ENCODE assay signal across 17 mouse cellular contexts in genomic region chr4:155357601-155358000, GRCm38 (mm10). TPM values are rescaled to one million over a fixed set of nuclear protein-coding genes. Genes with fewer than 3 reads are reported as not detected.
DNase-seq lines count a peak whose midpoint lies in the region; ATAC-seq and TF ChIP-seq lines count a peak whose summit lies in the region.
"Had no signal": no experiment of that assay in that cellular context is flagged by ENCODE, and none has a peak within 500 bp of the region (broad histone marks: within the 10 kb centered on the region; RNA-seq: fewer than 3 reads in every experiment).

No protein-coding gene starts in this region.

- H3K79me2 ChIP-seq in heart, adult 2 months (replicated peaks; ENCODE audit: control insufficient read depth, insufficient read depth, low read length): no peaks in the 10 kb centered on the region

- intact Hi-C loops in heart, adult 2 months (cut with DNase I): no loop called here

- H3K9ac ChIP-seq in heart, adult 2 months (ENCODE audit: low read depth, low read length): no peak overlapping the region
- no peak overlapping the region for H3K9ac ChIP-seq in heart, embryonic 12.5 days
- H3K9ac ChIP-seq in midbrain, embryonic 15.5 days: no peak overlapping the region
- H3K9ac ChIP-seq: lung, embryonic 15.5 days had no signal

- no peak for TF ChIP-seq EP300 in heart, adult 2 months (IDR thresholded peaks at IDR 0.05; ENCODE audit: insufficient read depth, low read depth, low read length)

- no peak for ATAC-seq in heart, embryonic 12.5 days (ENCODE audit: insufficient number of reproducible peaks, low FRiP score)
- ATAC-seq in midbrain, embryonic 15.5 days (replicated peaks): no peak
- ATAC-seq: midbrain, embryonic 16.5 days had no signal

- H3K4me1 ChIP-seq in heart, adult 2 months (ENCODE audit: control insufficient read depth, insufficient read depth, low read length): no peaks in the 10 kb centered on the region
- H3K4me1 ChIP-seq in heart, embryonic 12.5 days (replicated peaks): peaks cover 7% of the 10 kb centered on the region; the same call in 1 of the 2 replicates
- peaks cover 12% of the 10 kb centered on the region for H3K4me1 ChIP-seq in spleen, adult 2 months (ENCODE audit: control insufficient read depth, insufficient read depth, insufficient read length)
- peaks cover 11% of the 10 kb centered on the region for H3K4me1 ChIP-seq in small intestine, adult 2 months (ENCODE audit: control insufficient read depth, insufficient read depth, insufficient read length, low read length)
- H3K4me1 ChIP-seq in midbrain, embryonic 15.5 days: peaks cover 13% of the 10 kb centered on the region
- H3K4me1 ChIP-seq: lung, embryonic 15.5 days had no signal

- 52% methylated on average over 2 of the region's 2 CpGs for WGBS in heart, adult 2 months
- 48% methylated on average over 2 of the region's 2 CpGs for WGBS in heart, embryonic 12.5 days
- WGBS in spleen, adult 2 months: 48% methylated on average over 2 of the region's 2 CpGs
- WGBS in small intestine, adult 2 months: 52% methylated on average over 2 of the region's 2 CpGs
- WGBS in midbrain, embryonic 15.5 days: 47% methylated on average over 2 of the region's 2 CpGs

- peak; percentile 51 for TF ChIP-seq CTCF in heart, adult 2 months (IDR thresholded peaks at IDR 0.05)
- TF ChIP-seq CTCF in spleen, adult 2 months (IDR thresholded peaks at IDR 0.05; ENCODE audit: extremely low read depth, insufficient read depth, insufficient read length, insufficient replicate concordance): peak; percentile 31; the same call in 1 of the 2 replicates
- peak; percentile 52; the same call in 1 of the 2 replicates for TF ChIP-seq CTCF in small intestine, adult 2 months (IDR thresholded peaks at IDR 0.05; ENCODE audit: extremely low read depth, insufficient read length, insufficient replicate concordance, low read depth, low read length)

- TF ChIP-seq POLR2A in heart, adult 2 months (IDR thresholded peaks at IDR 0.05; ENCODE audit: insufficient read depth, low read depth, low read length): no peak
- TF ChIP-seq POLR2A in spleen, adult 2 months (IDR thresholded peaks at IDR 0.05; ENCODE audit: low read depth, low read length): no peak
- TF ChIP-seq POLR2A in small intestine, adult 2 months (IDR thresholded peaks at IDR 0.05; ENCODE audit: low read depth, low read length): no peak

- H3K36me3 ChIP-seq in heart, adult 2 months (ENCODE audit: control insufficient read depth, insufficient read depth, low read length): no peaks in the 10 kb centered on the region
- no peaks in the 10 kb centered on the region for H3K36me3 ChIP-seq in heart, embryonic 12.5 days
- no peaks in the 10 kb centered on the region for H3K36me3 ChIP-seq in spleen, adult 2 months (ENCODE audit: control insufficient read depth, insufficient read depth, low read length)
- H3K36me3 ChIP-seq in small intestine, adult 2 months (ENCODE audit: control insufficient read depth, insufficient read depth, low read length): peaks cover 14% of the 10 kb centered on the region
- no peaks in the 10 kb centered on the region for H3K36me3 ChIP-seq in midbrain, embryonic 15.5 days (replicated peaks)
- H3K36me3 ChIP-seq: lung, embryonic 15.5 days had no signal

- H3K4me3 ChIP-seq in heart, adult 2 months: no peak overlapping the region
- H3K4me3 ChIP-seq in heart, embryonic 12.5 days: no peak overlapping the region
- no peak overlapping the region for H3K4me3 ChIP-seq in spleen, adult 2 months (ENCODE audit: extremely low read depth, insufficient read depth, insufficient read length)
- no peak overlapping the region for H3K4me3 ChIP-seq in small intestine, adult 2 months (ENCODE audit: low read depth, low read length)
- no peak overlapping the region for H3K4me3 ChIP-seq in midbrain, embryonic 15.5 days
- H3K4me3 ChIP-seq: forebrain, embryonic 10.5 days; lung, embryonic 15.5 days had no signal

- no peak overlapping the region for H3K27ac ChIP-seq in heart, adult 2 months
- H3K27ac ChIP-seq in heart, embryonic 12.5 days (ENCODE audit: poor library complexity, severe bottlenecking): no peak overlapping the region
- H3K27ac ChIP-seq in spleen, adult 2 months (ENCODE audit: insufficient read depth, low read length): no peak overlapping the region
- H3K27ac ChIP-seq in small intestine, adult 2 months (ENCODE audit: insufficient read depth, low read depth, low read length): no peak overlapping the region
- H3K27ac ChIP-seq in midbrain, embryonic 15.5 days: no peak overlapping the region
- H3K27ac ChIP-seq: forebrain, embryonic 10.5 days; lung, embryonic 15.5 days had no signal

- no peaks in the 10 kb centered on the region for H3K9me3 ChIP-seq in heart, embryonic 12.5 days (replicated peaks)
- no peaks in the 10 kb centered on the region for H3K9me3 ChIP-seq in midbrain, embryonic 15.5 days
- H3K9me3 ChIP-seq: forebrain, embryonic 10.5 days; lung, embryonic 15.5 days had no signal

- DNase-seq in heart, adult 2 months: no peak
- no peak for DNase-seq in spleen, adult 2 months (ENCODE audit: low read depth in 1 of 2, low spot score in 2 of 2)
- no peak for DNase-seq in spleen, postnatal 14 days (ENCODE audit: low spot score in 2 of 2)
- DNase-seq in ZHBTc4 (ENCODE audit: low read depth, low spot score): peak; percentile 58
- DNase-seq in layer of hippocampus, adult 8-10 months (ENCODE audit: low spot score in 2 of 2): no peak
- DNase-seq: adrenal gland, postnatal 10 days; kidney, postnatal 10 days; right cerebral cortex, postnatal 4 days had no signal

- no peak overlapping the region for H3K4me2 ChIP-seq in heart, embryonic 12.5 days
- no peak overlapping the region for H3K4me2 ChIP-seq in midbrain, embryonic 15.5 days
- H3K4me2 ChIP-seq: lung, embryonic 15.5 days had no signal

- H3K27me3 ChIP-seq in heart, adult 2 months (ENCODE audit: control insufficient read depth, insufficient read depth, low read length): peaks cover 10% of the 10 kb centered on the region
- peaks cover 51% of the 10 kb centered on the region for H3K27me3 ChIP-seq in heart, embryonic 12.5 days (replicated peaks)
- H3K27me3 ChIP-seq in spleen, adult 2 months (ENCODE audit: control insufficient read depth, insufficient read depth, low read length): 0 out of 2 replicates have a peak, but pooled peaks cover 1% of the 10 kb centered on the region
- H3K27me3 ChIP-seq in small intestine, adult 2 months (ENCODE audit: control insufficient read depth, insufficient read depth, low read length): no peaks in the 10 kb centered on the region
- peaks cover 37% of the 10 kb centered on the region for H3K27me3 ChIP-seq in midbrain, embryonic 15.5 days (replicated peaks)

RNA-seq across cellular contexts. Expression of gene Prkcz, which starts 3.6 kb away (rescaled TPM):
- 1 to 10 TPM; 2.3 to 2.6 TPM for total RNA-seq in heart, adult 2 months (2021)
- polyA plus RNA-seq in heart, adult 2 months (2012; rRNA removed): 1.5 and 2.3 TPM in 2 replicates
- polyA plus RNA-seq in heart, embryonic 12.5 days (2016; fragmentation: Nextera tagmentation; extraction: Ambion mirVana): 6.9 and 8.3 TPM in 2 replicates
- 2.9 and 3.0 TPM in 2 replicates for polyA plus RNA-seq in spleen, adult 2 months (2012; rRNA removed)
- 22.1 and 73.8 TPM in 2 replicates for polyA plus RNA-seq in small intestine, adult 2 months (2012; rRNA removed)
- 100 to 1,000 TPM; 144 to 189 (median 169) TPM for total RNA-seq in layer of hippocampus, adult 8-10 months (2022)
- 86.9 and 95.6 TPM in 2 replicates for polyA plus RNA-seq in midbrain, embryonic 15.5 days (2015; fragmentation: Nextera tagmentation; extraction: Ambion mirVana)
- total RNA-seq: common myeloid progenitor, adult 5-6 weeks; hematopoietic stem cell, adult 5-6 weeks had no signal

RNA-seq across cellular contexts. Expression of gene Gabrd, which starts 40.3 kb away (rescaled TPM):
- total RNA-seq in heart, adult 2 months (2021): not detected
- polyA plus RNA-seq in heart, adult 2 months (2012; rRNA removed): 0.06 and 0.32 TPM in 2 replicates
- polyA plus RNA-seq in heart, embryonic 12.5 days (2016; fragmentation: Nextera tagmentation; extraction: Ambion mirVana): not detected in 2 replicates
- 0.02 and 0.22 TPM in 2 replicates for polyA plus RNA-seq in spleen, adult 2 months (2012; rRNA removed)
- polyA plus RNA-seq in small intestine, adult 2 months (2012; rRNA removed): 0.55 and 1.3 TPM in 2 replicates
- total RNA-seq in layer of hippocampus, adult 8-10 months (2022): 10 to 100 TPM; 23.0 to 25.0 (median 24.7) TPM
- 0.19 and 0.20 TPM in 2 replicates for polyA plus RNA-seq in midbrain, embryonic 15.5 days (2015; fragmentation: Nextera tagmentation; extraction: Ambion mirVana)
- total RNA-seq: ES-E14 had no signal
- polyA plus RNA-seq: forebrain, embryonic 10.5 days had no signal

RNA-seq across cellular contexts. Expression of gene Cfap74, which starts 51.4 kb away (rescaled TPM):
- under 1 TPM; 0.26 to 0.32 TPM for total RNA-seq in heart, adult 2 months (2021)
- 0.67 and 0.78 TPM in 2 replicates for polyA plus RNA-seq in heart, adult 2 months (2012; rRNA removed)
- 0.87 and 1.3 TPM in 2 replicates for polyA plus RNA-seq in heart, embryonic 12.5 days (2016; fragmentation: Nextera tagmentation; extraction: Ambion mirVana)
- 0.13 and 0.72 TPM in 2 replicates for polyA plus RNA-seq in spleen, adult 2 months (2012; rRNA removed)
- polyA plus RNA-seq in small intestine, adult 2 months (2012; rRNA removed): 0.11 and 1.4 TPM in 2 replicates
- 10 to 100 TPM; 11.0 to 16.5 (median 15.2) TPM for total RNA-seq in layer of hippocampus, adult 8-10 months (2022)
- polyA plus RNA-seq in midbrain, embryonic 15.5 days (2015; fragmentation: Nextera tagmentation; extraction: Ambion mirVana): 4.5 and 5.3 TPM in 2 replicates
